Mouse (Mus musculus): ENCODE results near the gene Mterf1a. TPM values are rescaled to one million over a fixed set of nuclear protein-coding genes. Genes with fewer than 3 reads are reported as not detected.
"Not testable (repeated sequence)": the region's sequence is repeated elsewhere in the genome, so short reads cannot be mapped to it uniquely, and the experiment has no call there.

Mterf1a gene
- polyA plus RNA-seq, 1 experiment from 2014 or later: 8.9 TPM

GRCm38 (mm10) chr5:3930760-3931159, 37.0 kb upstream of the Mterf1a start:
- Histone ChIP-seq H3K4me1 (ENCODE audit: control insufficient read depth, insufficient read depth, low read length) (peaks cover 13% of the 10 kb centered on the region), H3K9ac (ENCODE audit: low read length) (no peak overlapping the region), H3K27me3 (ENCODE audit: control insufficient read depth, insufficient read depth, low read length) (no peaks in the 10 kb centered on the region), H3K4me3 (replicated peaks; ENCODE audit: low read length) (no peak overlapping the region), H3K4me2 (ENCODE audit: low read depth, low read length) (no peak overlapping the region), H3K36me3 (ENCODE audit: control insufficient read depth, insufficient read depth, low read length) (no peaks in the 10 kb centered on the region), H3K9me3 (replicated peaks; ENCODE audit: control insufficient read depth, low read length) (no peaks in the 10 kb centered on the region), H3K27ac (ENCODE audit: low read length) (no peak overlapping the region)
- ATAC-seq (ENCODE audit: insufficient read depth, low FRiP score): no peak
- WGBS: 67% methylated on average over 5 of the region's 5 CpGs

- H3K9ac ChIP-seq (ENCODE audit: low read length): peak overlapping the region; percentile 97
- peak overlapping the region; percentile 91 for H3K27ac ChIP-seq (ENCODE audit: low read length)
- H3K4me3 ChIP-seq (replicated peaks; ENCODE audit: low read length): peak overlapping the region; percentile 93
- peaks cover 13% of the 10 kb centered on the region for H3K4me1 ChIP-seq (ENCODE audit: control insufficient read depth, insufficient read depth, low read length)
- peak overlapping the region; percentile 79 for H3K4me2 ChIP-seq (ENCODE audit: low read depth, low read length)
- peak; percentile 56 for ATAC-seq (ENCODE audit: insufficient read depth, low FRiP score)
- H3K27me3 ChIP-seq (ENCODE audit: control insufficient read depth, insufficient read depth, low read length): no peaks in the 10 kb centered on the region
- WGBS: under 1% methylated on average over 12 of the region's 12 CpGs
- H3K9me3 ChIP-seq (replicated peaks; ENCODE audit: control insufficient read depth, low read length): no peaks in the 10 kb centered on the region
- no peaks in the 10 kb centered on the region for H3K36me3 ChIP-seq (ENCODE audit: control insufficient read depth, insufficient read depth, low read length)
Measured at GRCm38 (mm10) chr5:3928690-3929046, 34.9 kb upstream of the Mterf1a start.

- no peaks in the 10 kb centered on the region for H3K36me3 ChIP-seq (ENCODE audit: control insufficient read depth, insufficient read depth, low read length)
- no peaks in the 10 kb centered on the region for H3K27me3 ChIP-seq (ENCODE audit: control insufficient read depth, insufficient read depth, low read length)
- peak; percentile 89 for ATAC-seq (ENCODE audit: insufficient read depth, low FRiP score)
- peak within 1 kb of the TSS; percentile 91 for H3K27ac ChIP-seq (ENCODE audit: low read length)
- H3K9ac ChIP-seq (ENCODE audit: low read length): peak within 1 kb of the TSS; percentile 97
- H3K4me3 ChIP-seq (replicated peaks; ENCODE audit: low read length): peak within 1 kb of the TSS; percentile 93
- no peaks in the 10 kb centered on the region for H3K9me3 ChIP-seq (replicated peaks; ENCODE audit: control insufficient read depth, low read length)
- WGBS: under 1% methylated on average over 80 of the region's 82 CpGs
- peak within 1 kb of the TSS; percentile 79 for H3K4me2 ChIP-seq (ENCODE audit: low read depth, low read length)
- H3K4me1 ChIP-seq (ENCODE audit: control insufficient read depth, insufficient read depth, low read length): peaks cover 13% of the 10 kb centered on the region
Measured at GRCm38 (mm10) chr5:3927801-3928689, 34.3 kb upstream of the Mterf1a start, which contains the start of gene Akap9. Gene Akap9 (plus strand): TSS chr5:3928054.

GRCm38 (mm10) chr5:3926666-3927065, 32.9 kb upstream of the Mterf1a start:
- no peaks in the 10 kb centered on the region for H3K9me3 ChIP-seq (replicated peaks; ENCODE audit: control insufficient read depth, low read length)
- no peaks in the 10 kb centered on the region for H3K27me3 ChIP-seq (ENCODE audit: control insufficient read depth, insufficient read depth, low read length)
- H3K4me3 ChIP-seq (replicated peaks; ENCODE audit: low read length): no peak overlapping the region
- peaks cover 10% of the 10 kb centered on the region for H3K4me1 ChIP-seq (ENCODE audit: control insufficient read depth, insufficient read depth, low read length)
- no peak overlapping the region for H3K27ac ChIP-seq (ENCODE audit: low read length)
- no peaks in the 10 kb centered on the region for H3K36me3 ChIP-seq (ENCODE audit: control insufficient read depth, insufficient read depth, low read length)
- H3K4me2 ChIP-seq (ENCODE audit: low read depth, low read length): no peak overlapping the region
- ATAC-seq (ENCODE audit: insufficient read depth, low FRiP score): no peak
- WGBS: 49% methylated on average over 4 of the region's 4 CpGs
- H3K9ac ChIP-seq (ENCODE audit: low read length): no peak overlapping the region

- no peak overlapping the region for H3K4me2 ChIP-seq (ENCODE audit: low read depth, low read length)
- H3K36me3 ChIP-seq (ENCODE audit: control insufficient read depth, insufficient read depth, low read length): no peaks in the 10 kb centered on the region
- no peak overlapping the region for H3K27ac ChIP-seq (ENCODE audit: low read length)
- no peaks in the 10 kb centered on the region for H3K4me1 ChIP-seq (ENCODE audit: control insufficient read depth, insufficient read depth, low read length)
- WGBS: 86% methylated on average over 2 of the region's 2 CpGs
- H3K9me3 ChIP-seq (replicated peaks; ENCODE audit: control insufficient read depth, low read length): no peaks in the 10 kb centered on the region
- ATAC-seq (ENCODE audit: insufficient read depth, low FRiP score): no peak
- H3K9ac ChIP-seq (ENCODE audit: low read length): no peak overlapping the region
- H3K27me3 ChIP-seq (ENCODE audit: control insufficient read depth, insufficient read depth, low read length): no peaks in the 10 kb centered on the region
- H3K4me3 ChIP-seq (replicated peaks; ENCODE audit: low read length): no peak overlapping the region
Measured at GRCm38 (mm10) chr5:3922350-3922749, 28.6 kb upstream of the Mterf1a start.

DNA sequence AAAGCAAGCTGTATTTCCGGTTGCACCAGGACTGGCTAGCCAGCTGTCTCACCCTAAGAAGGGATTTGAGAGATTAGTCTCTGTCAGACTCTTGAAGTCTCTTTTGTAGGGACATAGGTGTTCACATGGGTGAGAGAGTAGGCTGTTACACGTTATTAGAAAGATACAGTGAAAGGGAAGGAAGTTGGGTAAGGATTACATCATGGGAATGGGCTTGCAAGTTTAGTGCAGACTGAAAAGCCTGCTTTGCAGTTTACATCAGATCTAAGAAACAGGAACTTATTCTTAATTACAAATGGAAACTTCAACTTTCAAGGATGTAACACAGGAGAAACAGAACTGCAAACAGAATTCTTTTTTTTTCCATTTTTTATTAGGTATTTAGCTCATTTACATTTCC, 11.7 kb upstream of the Mterf1a start:
- H3K4me1 ChIP-seq (ENCODE audit: control insufficient read depth, insufficient read depth, low read length): no peaks in the 10 kb centered on the region
- H3K9me3 ChIP-seq (replicated peaks; ENCODE audit: control insufficient read depth, low read length): no peaks in the 10 kb centered on the region
- H3K9ac ChIP-seq (ENCODE audit: low read length): no peak overlapping the region
- no peaks in the 10 kb centered on the region for H3K27me3 ChIP-seq (ENCODE audit: control insufficient read depth, insufficient read depth, low read length)
- no peak for ATAC-seq (ENCODE audit: insufficient read depth, low FRiP score)
- H3K4me3 ChIP-seq (replicated peaks; ENCODE audit: low read length): no peak overlapping the region
- H3K27ac ChIP-seq (ENCODE audit: low read length): no peak overlapping the region
- WGBS: 56% methylated on average over 2 of the region's 2 CpGs
- no peak overlapping the region for H3K4me2 ChIP-seq (ENCODE audit: low read depth, low read length)
- no peaks in the 10 kb centered on the region for H3K36me3 ChIP-seq (ENCODE audit: control insufficient read depth, insufficient read depth, low read length)

DNA sequence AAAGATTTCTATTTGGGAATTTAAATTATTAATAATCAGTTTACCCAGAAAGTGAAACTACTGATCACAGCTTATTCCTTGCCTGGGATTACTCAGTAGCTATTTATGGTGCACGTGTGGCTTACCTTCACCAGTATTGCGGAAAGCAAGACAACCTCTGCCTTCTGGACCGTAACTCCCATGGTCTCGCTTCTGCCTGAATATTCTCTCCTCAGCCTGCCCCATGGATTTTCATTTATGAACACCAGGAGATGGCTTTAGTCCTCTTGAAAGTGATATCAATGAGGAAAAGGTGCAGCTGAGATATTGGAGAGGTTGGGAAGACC, 524 bp upstream of the Mterf1a start:
- not testable (repeated sequence) for ATAC-seq (ENCODE audit: insufficient read depth, low FRiP score); H3K27me3 ChIP-seq (ENCODE audit: control insufficient read depth, insufficient read depth, low read length); H3K4me3 ChIP-seq (replicated peaks; ENCODE audit: low read length); H3K4me2 ChIP-seq (ENCODE audit: low read depth, low read length); H3K36me3 ChIP-seq (ENCODE audit: control insufficient read depth, insufficient read depth, low read length); H3K9ac ChIP-seq (ENCODE audit: low read length); H3K4me1 ChIP-seq (ENCODE audit: control insufficient read depth, insufficient read depth, low read length); H3K9me3 ChIP-seq (replicated peaks; ENCODE audit: control insufficient read depth, low read length); H3K27ac ChIP-seq (ENCODE audit: low read length)
- WGBS: 94% methylated on average over 4 of the region's 4 CpGs

DNA sequence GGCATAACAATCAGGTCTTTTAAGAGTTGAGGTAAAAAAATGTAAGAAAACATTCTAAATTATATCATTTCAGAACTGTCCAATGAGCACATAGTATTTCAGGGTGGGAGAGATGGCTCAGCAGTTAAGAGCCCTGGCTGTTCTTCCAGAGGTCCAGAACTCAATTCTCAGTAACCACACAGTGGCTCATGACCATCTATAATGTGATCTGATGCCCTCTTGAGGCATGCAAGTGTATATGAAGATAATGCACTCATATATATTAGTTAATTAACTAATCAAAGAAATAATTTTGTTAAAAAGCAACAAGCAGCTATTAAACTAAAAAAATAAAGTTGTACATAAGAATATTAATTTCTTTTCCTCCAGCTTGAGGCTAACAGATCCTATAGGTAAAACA, 4.5 kb downstream of the Mterf1a start:
- Histone ChIP-seq H3K4me3 (replicated peaks; ENCODE audit: low read length) (no peak overlapping the region), H3K9me3 (replicated peaks; ENCODE audit: control insufficient read depth, low read length) (no peaks in the 10 kb centered on the region), H3K27me3 (ENCODE audit: control insufficient read depth, insufficient read depth, low read length) (no peaks in the 10 kb centered on the region), H3K9ac (ENCODE audit: low read length) (no peak overlapping the region), H3K27ac (ENCODE audit: low read length) (no peak overlapping the region), H3K4me1 (ENCODE audit: control insufficient read depth, insufficient read depth, low read length) (no peaks in the 10 kb centered on the region), H3K4me2 (ENCODE audit: low read depth, low read length) (no peak overlapping the region), H3K36me3 (ENCODE audit: control insufficient read depth, insufficient read depth, low read length) (no peaks in the 10 kb centered on the region)
- no peak for ATAC-seq (ENCODE audit: insufficient read depth, low FRiP score)

DNA sequence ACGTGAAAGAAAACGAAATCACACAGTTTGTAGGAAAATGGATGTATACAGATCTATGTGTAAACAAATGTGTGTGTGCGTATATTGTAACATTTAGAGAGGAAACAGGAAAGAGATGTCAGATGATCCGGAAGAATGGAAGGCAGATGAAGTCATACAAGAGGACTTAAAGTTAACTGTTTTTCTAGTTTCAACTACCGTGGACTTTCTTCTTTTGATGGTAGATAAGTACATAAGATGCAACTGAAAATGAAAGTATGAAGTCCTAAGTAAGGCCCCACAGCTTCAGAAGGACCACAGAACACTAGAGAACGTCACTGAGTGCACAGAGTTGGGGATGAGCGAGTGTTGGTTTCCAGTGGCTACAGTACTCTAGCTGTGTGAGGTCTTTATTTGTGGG, 6.9 kb downstream of the Mterf1a start:
- H3K27me3 ChIP-seq (ENCODE audit: control insufficient read depth, insufficient read depth, low read length); H3K36me3 ChIP-seq (ENCODE audit: control insufficient read depth, insufficient read depth, low read length); H3K4me1 ChIP-seq (ENCODE audit: control insufficient read depth, insufficient read depth, low read length); H3K9me3 ChIP-seq (replicated peaks; ENCODE audit: control insufficient read depth, low read length); H3K27ac ChIP-seq (ENCODE audit: low read length); H3K4me2 ChIP-seq (ENCODE audit: low read depth, low read length); H3K9ac ChIP-seq (ENCODE audit: low read length); H3K4me3 ChIP-seq (replicated peaks; ENCODE audit: low read length); ATAC-seq (ENCODE audit: insufficient read depth, low FRiP score): not testable (repeated sequence)
- WGBS: 81% methylated on average over 7 of the region's 7 CpGs
